Mouse (Mus musculus) hindbrain, embryonic 15.5 days (tissue): ENCODE results near the gene Nop53. TPM values are rescaled to one million over a fixed set of nuclear protein-coding genes. Genes with fewer than 3 reads are reported as not detected.

Experiments used
- ATAC-seq: fragments of 200-750 bp; cut with Nextera tagmentation; 2 replicates; pipeline ENCODE4 v1.8.0; 2017; ENCODE audit warnings: low read depth, moderate number of reproducible peaks, moderate TSS enrichment; ENCODE audit not compliant: low FRiP score
- H3K27ac ChIP-seq: fragments of 300-500 bp; sonication (generic); replicated peaks from 2 replicates; pipeline ENCODE4 v1.5.1; 2015; ENCODE audit warnings: mild to moderate bottlenecking, inconsistent platforms
- H3K27me3 ChIP-seq: fragments of 300-500 bp; sonication (generic); 2 replicates; pipeline ENCODE4 v1.6.1; 2015; ENCODE audit warnings: control low read depth, inconsistent platforms
- H3K36me3 ChIP-seq: fragments of 300-500 bp; sonication (generic); 2 replicates; pipeline ENCODE4 v1.6.1; 2015; ENCODE audit warnings: control low read depth, inconsistent platforms
- H3K4me1 ChIP-seq: fragments of 300-500 bp; sonication (generic); replicated peaks from 2 replicates; pipeline ENCODE4 v1.6.1; 2015; ENCODE audit warnings: control low read depth, inconsistent platforms
- H3K4me2 ChIP-seq: fragments of 300-500 bp; sonication (generic); 2 replicates; pipeline ENCODE4 v1.6.1; 2015; ENCODE audit warnings: moderate library complexity, mild to moderate bottlenecking, inconsistent platforms
- H3K4me3 ChIP-seq: fragments of 300-500 bp; sonication (generic); 2 replicates; pipeline ENCODE4 v1.5.1; 2015; ENCODE audit warnings: mild to moderate bottlenecking, inconsistent platforms
- H3K9ac ChIP-seq: fragments of 300-500 bp; sonication (generic); 2 replicates; pipeline ENCODE4 v1.6.1; 2015; ENCODE audit warnings: inconsistent platforms
- H3K9me3 ChIP-seq: fragments of 300-500 bp; sonication (generic); 2 replicates; pipeline ENCODE4 v1.6.1; 2016; ENCODE audit warnings: control low read depth, inconsistent platforms
- WGBS: fragments of 180-500 bp; shearing (Covaris S2); methylation state at CpG from one replicate; pipeline ENCODE4 v1.1.7; 2015; 5-methylcytosine and 5-hydroxymethylcytosine counted together
- polyA plus RNA-seq: library from polyadenylated mRNA; unstranded; fragments of >200 nt; fragmentation: Nextera tagmentation; extraction: Ambion mirVana; gene quantifications from 2 replicates; pipeline ENCODE4 v1.2.1, GENCODE M21; 2015

Gene Nop53
- polyA plus RNA-seq, 1 experiment from 2014 or later, result 114 TPM

- Histone ChIP-seq H3K36me3 (peaks cover 26% of the 10 kb centered on the region), H3K4me3 (no peak overlapping the region), H3K4me1 (peaks cover 4% of the 10 kb centered on the region; the same call in 1 of the 2 replicates), H3K27me3 (no peaks in the 10 kb centered on the region), H3K4me2 (no peak overlapping the region), H3K9ac (no peak overlapping the region), H3K27ac (no peak overlapping the region), H3K9me3 (no peaks in the 10 kb centered on the region)
- no peak for ATAC-seq
- WGBS, result 87% methylated on average over 2 of the region's 2 CpGs
These were observed 31.1 kb downstream of the Nop53 start for GRCm38 (mm10) chr7:15914751-15915150.

- Histone ChIP-seq H3K27me3 (no peaks in the 10 kb centered on the region), H3K27ac (no peak overlapping the region), H3K36me3 (peaks cover 21% of the 10 kb centered on the region), H3K4me1 (no peaks in the 10 kb centered on the region), H3K4me2 (no peak overlapping the region), H3K9ac (no peak overlapping the region), H3K4me3 (no peak overlapping the region), H3K9me3 (no peaks in the 10 kb centered on the region)
- 36% methylated on average over 2 of the region's 2 CpGs for WGBS
- ATAC-seq, result no peak
These were observed 31.6 kb downstream of the Nop53 start for GRCm38 (mm10) chr7:15914252-15914651.

- Histone ChIP-seq H3K4me1 (no peaks in the 10 kb centered on the region), H3K27ac (no peak overlapping the region), H3K4me2 (no peak overlapping the region), H3K36me3 (peaks cover 7% of the 10 kb centered on the region), H3K27me3 (no peaks in the 10 kb centered on the region), H3K9me3 (no peaks in the 10 kb centered on the region), H3K9ac (no peak overlapping the region), H3K4me3 (no peak overlapping the region)
- peak; percentile 46; the same call in 1 of the 2 replicates for ATAC-seq
- 1% methylated on average over 4 of the region's 4 CpGs for WGBS
These were observed 33.7 kb downstream of the Nop53 start for GRCm38 (mm10) chr7:15912183-15912582.

GRCm38 (mm10) chr7:15910521-15910920 lies 35.4 kb downstream of the Nop53 start:
- no peak overlapping the region for H3K27ac ChIP-seq
- WGBS, result 86% methylated on average over 5 of the region's 5 CpGs
- no peak for ATAC-seq
- no peaks in the 10 kb centered on the region for H3K9me3 ChIP-seq
- H3K9ac ChIP-seq, result no peak overlapping the region
- no peak overlapping the region for H3K4me3 ChIP-seq
- no peaks in the 10 kb centered on the region for H3K27me3 ChIP-seq
- H3K4me2 ChIP-seq, result no peak overlapping the region
- H3K4me1 ChIP-seq, result no peaks in the 10 kb centered on the region
- no peaks in the 10 kb centered on the region for H3K36me3 ChIP-seq

GRCm38 (mm10) chr7:15907971-15908590 lies 37.8 kb downstream of the Nop53 start:
- H3K27ac ChIP-seq, result no peak overlapping the region
- 84% methylated on average over 8 of the region's 8 CpGs for WGBS
- no peaks in the 10 kb centered on the region for H3K36me3 ChIP-seq
- no peak overlapping the region for H3K4me3 ChIP-seq
- H3K4me2 ChIP-seq, result no peak overlapping the region
- no peaks in the 10 kb centered on the region for H3K27me3 ChIP-seq
- H3K9ac ChIP-seq, result no peak overlapping the region
- no peaks in the 10 kb centered on the region for H3K4me1 ChIP-seq
- ATAC-seq, result no peak
- no peaks in the 10 kb centered on the region for H3K9me3 ChIP-seq

GRCm38 (mm10) chr7:15906602-15907001 lies 39.3 kb downstream of the Nop53 start:
- Histone ChIP-seq H3K4me2 (no peak overlapping the region), H3K4me3 (no peak overlapping the region), H3K27me3 (no peaks in the 10 kb centered on the region), H3K9me3 (no peaks in the 10 kb centered on the region), H3K27ac (no peak overlapping the region), H3K9ac (no peak overlapping the region), H3K36me3 (no peaks in the 10 kb centered on the region), H3K4me1 (no peaks in the 10 kb centered on the region)
- WGBS, result 82% methylated on average over 1 of the region's 1 CpGs
- no peak for ATAC-seq

GRCm38 (mm10) chr7:15905861-15906260 lies 40.0 kb downstream of the Nop53 start:
- no peaks in the 10 kb centered on the region for H3K9me3 ChIP-seq
- H3K9ac ChIP-seq, result no peak overlapping the region
- no peak overlapping the region for H3K27ac ChIP-seq
- no peaks in the 10 kb centered on the region for H3K4me1 ChIP-seq
- no peak for ATAC-seq
- no peaks in the 10 kb centered on the region for H3K36me3 ChIP-seq
- no peak overlapping the region for H3K4me3 ChIP-seq
- H3K4me2 ChIP-seq, result no peak overlapping the region
- 78% methylated on average over 7 of the region's 7 CpGs for WGBS
- no peaks in the 10 kb centered on the region for H3K27me3 ChIP-seq

GRCm38 (mm10) chr7:15901366-15902048 lies 44.4 kb downstream of the Nop53 start:
- H3K4me3 ChIP-seq, result no peak overlapping the region
- H3K27ac ChIP-seq, result no peak overlapping the region
- no peak for ATAC-seq
- H3K9ac ChIP-seq, result no peak overlapping the region
- H3K27me3 ChIP-seq, result no peaks in the 10 kb centered on the region
- H3K9me3 ChIP-seq, result no peaks in the 10 kb centered on the region
- H3K36me3 ChIP-seq, result no peaks in the 10 kb centered on the region
- WGBS, result 78% methylated on average over 9 of the region's 9 CpGs
- no peak overlapping the region for H3K4me2 ChIP-seq
- no peaks in the 10 kb centered on the region for H3K4me1 ChIP-seq

GRCm38 (mm10) chr7:15894251-15894650 lies 51.6 kb downstream of the Nop53 start:
- ATAC-seq, result no peak
- Histone ChIP-seq H3K9ac (no peak overlapping the region), H3K27ac (no peak overlapping the region), H3K4me2 (no peak overlapping the region), H3K9me3 (no peaks in the 10 kb centered on the region), H3K4me3 (no peak overlapping the region), H3K4me1 (no peaks in the 10 kb centered on the region), H3K36me3 (no peaks in the 10 kb centered on the region), H3K27me3 (no peaks in the 10 kb centered on the region)
- 76% methylated on average over 1 of the region's 1 CpGs for WGBS

Other genes starting within 250 kb of the Nop53 start
- not detected in 2 replicates for gene Obox5, start 195.9 kb downstream of the Nop53 start, polyA plus RNA-seq
- gene Obox6, start 106.4 kb downstream of the Nop53 start, polyA plus RNA-seq, result not detected in 2 replicates
- gene Crx, start 66.1 kb downstream of the Nop53 start, polyA plus RNA-seq, result 0.16 TPM in 1 of 2 replicates, not detected in the other
- not detected in 2 replicates for gene Crxos, start 63.5 kb downstream of the Nop53 start, polyA plus RNA-seq
- 1,476 and 1,563 TPM in 2 replicates for gene Selenow, start 23.7 kb downstream of the Nop53 start, polyA plus RNA-seq
- 6.5 and 6.9 TPM in 2 replicates for gene Ehd2, start 21.5 kb upstream of the Nop53 start, polyA plus RNA-seq
- gene Bicra, start 101.8 kb upstream of the Nop53 start, polyA plus RNA-seq, result 7.5 and 8.7 TPM in 2 replicates
- gene Zfp541, start 115.7 kb upstream of the Nop53 start, polyA plus RNA-seq, result 0.06 and 0.26 TPM in 2 replicates
- 218 and 239 TPM in 2 replicates for gene Napa, start 152.4 kb upstream of the Nop53 start, polyA plus RNA-seq
- gene Kptn, start 173.8 kb upstream of the Nop53 start, polyA plus RNA-seq, result 45.3 and 53.5 TPM in 2 replicates
- 1.1 TPM in 2 replicates for gene Slc8a2, start 183.8 kb upstream of the Nop53 start, polyA plus RNA-seq
- gene Meis3, start 229.0 kb upstream of the Nop53 start, polyA plus RNA-seq, result 120 and 134 TPM in 2 replicates